Mouse (Mus musculus) myocyte (in vitro differentiated cells): ENCODE data around the gene Wbp1l.
A peak's percentile ranks its signal among the peaks of the same experiment; 100 is the strongest.

Experiments
- CEBPB ChIP-seq: IDR thresholded peaks from 2 replicates; pipeline ENCODE4 v1.6.1; 2011; ENCODE audit warnings: mild to moderate bottlenecking, moderate library complexity; ENCODE audit not compliant: poor library complexity, insufficient read depth, severe bottlenecking
- E2F4 ChIP-seq: IDR thresholded peaks from one replicate; pipeline ENCODE4 v1.6.1; 2011; ENCODE audit warnings: mild to moderate bottlenecking, control low read depth, moderate library complexity; ENCODE audit not compliant: insufficient read depth
- MAX ChIP-seq: IDR thresholded peaks from one replicate; pipeline ENCODE4 v1.6.1; 2011; ENCODE audit warnings: low read depth, mild to moderate bottlenecking, control low read depth
- MYOD1 ChIP-seq, 3 experiments: IDR thresholded peaks; one replicate each; pipeline ENCODE4 v1.6.1; 2011; ENCODE audit warnings: control low read depth in 2 of 3, low read depth in 2 of 3, mild to moderate bottlenecking in 2 of 3, moderate library complexity in 1 of 3; ENCODE audit not compliant: insufficient read length in 2 of 3, control insufficient read depth in 1 of 3
- MYOG ChIP-seq, 3 experiments: IDR thresholded peaks; one replicate each; pipeline ENCODE4 v1.6.1; 2011; ENCODE audit warnings: control low read depth in 2 of 3, low read depth in 2 of 3, mild to moderate bottlenecking in 2 of 3; ENCODE audit not compliant: insufficient read length in 2 of 3, control insufficient read depth in 1 of 3, insufficient read depth in 1 of 3
- POLR2A ChIP-seq: IDR thresholded peaks from one replicate; pipeline ENCODE4 v1.6.1; 2011; ENCODE audit warnings: low read depth, mild to moderate bottlenecking, control low read depth, moderate library complexity; ENCODE audit not compliant: insufficient read length
- TCF12 ChIP-seq: IDR thresholded peaks from one replicate; pipeline ENCODE4 v1.6.1; 2011; ENCODE audit warnings: mild to moderate bottlenecking, control low read depth; ENCODE audit not compliant: poor library complexity, insufficient read depth, severe bottlenecking
- TCF3 ChIP-seq: IDR thresholded peaks from one replicate; pipeline ENCODE4 v1.6.1; 2011; ENCODE audit warnings: low read depth, control low read depth; ENCODE audit not compliant: insufficient read length
- USF1 ChIP-seq: IDR thresholded peaks from one replicate; pipeline ENCODE4 v1.6.1; 2011; ENCODE audit warnings: low read depth, mild to moderate bottlenecking, control low read depth, moderate library complexity

GRCm38 (mm10) chr19:46619001-46619400, 20.1 kb downstream of the Wbp1l start:
- peak in 1 of 3 experiments; percentile 35 for TF ChIP-seq MYOG (IDR thresholded peaks at IDR 0.05; ENCODE audit: control insufficient read depth in 1 of 3, insufficient read depth in 1 of 3, insufficient read length in 2 of 3, low read depth in 2 of 3)
- TF ChIP-seq CEBPB = no peak
- TF ChIP-seq POLR2A = no peak
- TF ChIP-seq TCF12 = no peak
- no peak for TF ChIP-seq MYOD1 (IDR thresholded peaks at IDR 0.05; ENCODE audit: control insufficient read depth in 1 of 3, insufficient read length in 2 of 3, low read depth in 2 of 3)
- TF ChIP-seq MAX = no peak
- no peak for TF ChIP-seq E2F4
- no peak for TF ChIP-seq TCF3
- no peak for TF ChIP-seq USF1
